Mouse (Mus musculus): ENCODE measurements around the gene Cspg5. TPM values are rescaled to one million over a fixed set of nuclear protein-coding genes. Genes with fewer than 3 reads are reported as not detected.

Gene Cspg5
- 0.88 and 1.6 TPM in 2 replicates for total RNA-seq (2017)

GRCm38 (mm10) chr9:110243221-110243833 is at the start of gene Cspg5:
TSS of gene Cspg5 (plus strand) at chr9:110243783.
- no peak for ATAC-seq (replicated peaks in 1 of 2; ENCODE audit: insufficient read depth in 1 of 2, low FRiP score in 2 of 2, low TSS enrichment in 1 of 2, low read depth in 1 of 2, poor library complexity in 2 of 2, severe bottlenecking in 2 of 2)

DNA sequence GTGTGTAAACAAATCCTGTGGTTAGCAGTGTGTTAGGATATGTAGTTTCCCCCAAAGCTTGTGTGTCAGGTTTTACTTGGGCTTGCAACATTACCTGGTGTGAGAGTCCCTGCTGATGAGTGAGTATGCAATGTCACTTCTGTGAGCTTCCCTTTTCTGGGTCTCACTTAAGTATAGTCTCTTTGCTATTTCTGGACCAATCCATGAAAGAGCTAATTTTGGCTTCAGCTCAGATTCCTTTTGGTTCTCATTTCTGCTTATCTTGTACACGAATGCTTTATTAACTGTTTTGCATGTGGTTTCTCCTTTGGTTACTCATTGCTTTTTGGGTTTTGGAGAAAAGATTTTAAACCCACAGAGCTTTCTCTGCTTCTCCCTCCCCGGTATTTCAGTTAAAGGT is 43.7 kb upstream of the Cspg5 start:
- no peak for ATAC-seq (replicated peaks in 1 of 2; ENCODE audit: insufficient read depth in 1 of 2, low FRiP score in 2 of 2, low TSS enrichment in 1 of 2, low read depth in 1 of 2, poor library complexity in 2 of 2, severe bottlenecking in 2 of 2)

DNA sequence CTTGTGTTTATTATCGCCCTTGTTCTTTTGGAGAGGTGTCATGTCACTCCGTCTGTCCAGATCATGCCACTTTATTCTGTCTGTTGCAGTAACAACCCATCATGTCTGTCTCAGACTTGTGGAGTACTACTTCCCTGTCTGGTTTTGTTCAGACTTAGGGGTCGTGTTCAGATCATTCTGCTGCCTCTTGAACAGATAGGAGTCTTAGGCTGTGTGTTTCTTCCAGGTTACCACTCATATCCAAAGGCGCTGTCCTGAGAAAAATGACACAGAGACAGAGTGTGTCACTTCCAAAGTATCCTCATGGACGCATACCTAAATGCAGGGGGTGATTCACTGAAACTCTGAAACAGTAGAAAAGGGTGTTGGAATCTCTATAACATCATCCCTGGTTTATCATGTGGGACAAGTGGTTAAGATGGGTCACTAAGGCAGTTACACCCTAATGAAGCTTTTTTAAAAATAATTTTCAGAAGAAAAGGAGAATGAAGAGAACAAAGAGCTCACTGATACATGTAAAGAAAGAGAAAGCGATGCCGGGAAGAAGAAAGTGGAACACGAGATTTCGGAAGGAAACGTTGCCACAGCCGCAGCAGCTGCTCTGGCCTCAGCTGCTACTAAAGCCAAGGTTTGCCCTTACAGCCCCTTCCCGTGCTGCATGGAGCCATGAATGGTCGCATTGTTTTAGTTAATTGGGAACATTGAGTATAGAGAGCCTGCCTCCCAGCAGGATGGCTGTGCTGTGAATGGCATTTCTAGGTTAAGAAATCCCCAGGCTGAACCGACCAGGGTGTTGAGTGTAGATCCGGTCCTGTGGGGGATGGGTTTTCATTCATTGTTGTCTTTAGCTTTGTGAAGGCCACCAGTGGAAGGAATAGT is 37.8 kb upstream of the Cspg5 start:
- ATAC-seq (replicated peaks in 1 of 2; ENCODE audit: insufficient read depth in 1 of 2, low FRiP score in 2 of 2, low TSS enrichment in 1 of 2, low read depth in 1 of 2, poor library complexity in 2 of 2, severe bottlenecking in 2 of 2) = no peak

GRCm38 (mm10) chr9:110206437-110206836 is 37.1 kb upstream of the Cspg5 start:
- no peak for ATAC-seq (replicated peaks in 1 of 2; ENCODE audit: insufficient read depth in 1 of 2, low FRiP score in 2 of 2, low TSS enrichment in 1 of 2, low read depth in 1 of 2, poor library complexity in 2 of 2, severe bottlenecking in 2 of 2)

- ATAC-seq (replicated peaks in 1 of 2; ENCODE audit: insufficient read depth in 1 of 2, low FRiP score in 2 of 2, low TSS enrichment in 1 of 2, low read depth in 1 of 2, poor library complexity in 2 of 2, severe bottlenecking in 2 of 2) = no peak
Observed at GRCm38 (mm10) chr9:110208265-110208664, 35.3 kb upstream of the Cspg5 start.

DNA sequence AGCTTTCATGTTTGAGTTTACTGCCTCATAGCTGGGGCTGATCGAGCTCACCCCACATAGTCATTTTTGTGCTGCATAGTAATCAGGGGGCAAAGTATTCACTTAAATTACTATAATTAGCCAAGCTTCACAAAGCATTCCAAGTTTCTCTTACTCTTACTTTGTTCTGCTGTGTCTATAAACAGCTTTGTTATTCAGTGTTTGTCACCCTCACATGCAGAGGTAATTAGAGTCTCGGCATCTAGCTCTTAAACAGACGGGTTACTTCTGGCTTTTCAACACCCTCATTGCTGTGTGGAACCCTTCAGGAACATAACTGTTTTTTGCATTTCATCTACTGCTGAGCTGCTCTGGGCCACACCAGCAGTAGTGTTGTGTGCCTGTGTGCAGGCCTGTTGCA is 34.6 kb upstream of the Cspg5 start:
- no peak for ATAC-seq (replicated peaks in 1 of 2; ENCODE audit: insufficient read depth in 1 of 2, low FRiP score in 2 of 2, low TSS enrichment in 1 of 2, low read depth in 1 of 2, poor library complexity in 2 of 2, severe bottlenecking in 2 of 2)

DNA sequence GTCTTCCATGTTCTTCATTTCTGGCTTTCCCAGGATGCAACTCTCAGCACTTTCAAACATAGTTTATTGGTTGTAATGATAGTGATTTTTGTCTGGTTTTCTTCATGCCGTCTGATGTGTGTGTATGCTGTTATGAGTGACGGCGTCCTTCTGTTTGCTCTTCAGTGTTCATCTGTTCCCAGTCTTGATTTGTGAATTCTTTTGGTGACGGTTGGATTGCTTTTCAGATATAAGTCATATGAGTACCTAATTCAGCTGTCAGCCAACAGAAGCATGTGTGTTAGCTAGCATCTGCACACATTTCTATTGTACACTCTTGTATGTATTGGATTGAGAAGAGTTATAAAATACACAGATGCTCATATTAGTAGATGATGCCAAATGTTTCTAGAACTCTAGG is 19.3 kb upstream of the Cspg5 start:
- ATAC-seq (replicated peaks in 1 of 2; ENCODE audit: insufficient read depth in 1 of 2, low FRiP score in 2 of 2, low TSS enrichment in 1 of 2, low read depth in 1 of 2, poor library complexity in 2 of 2, severe bottlenecking in 2 of 2) = no peak

GRCm38 (mm10) chr9:110226191-110226590 is 17.4 kb upstream of the Cspg5 start:
- no peak for ATAC-seq (replicated peaks in 1 of 2; ENCODE audit: insufficient read depth in 1 of 2, low FRiP score in 2 of 2, low TSS enrichment in 1 of 2, low read depth in 1 of 2, poor library complexity in 2 of 2, severe bottlenecking in 2 of 2)

DNA sequence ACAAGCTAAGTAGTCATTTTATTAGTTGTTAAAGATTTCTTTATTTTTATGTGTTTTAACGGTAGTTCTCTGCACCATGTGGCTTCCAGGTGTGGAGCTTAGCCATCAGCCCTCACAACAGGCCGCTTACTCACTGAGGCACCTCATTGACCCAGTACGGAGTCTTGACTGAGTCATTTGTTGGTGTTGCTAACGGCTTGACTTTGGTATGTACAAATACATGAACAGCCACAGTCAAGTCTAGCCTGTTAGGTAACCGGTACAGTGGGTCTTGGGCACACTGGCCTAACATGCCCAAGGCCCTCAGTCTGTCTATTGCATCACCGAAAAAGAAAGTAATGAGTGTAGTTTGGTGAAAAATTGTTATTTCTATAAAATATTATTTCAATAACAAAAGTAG is 14.9 kb upstream of the Cspg5 start:
- ATAC-seq (replicated peaks in 1 of 2; ENCODE audit: insufficient read depth in 1 of 2, low FRiP score in 2 of 2, low TSS enrichment in 1 of 2, low read depth in 1 of 2, poor library complexity in 2 of 2, severe bottlenecking in 2 of 2) = no peak; a peak in 1 of 4 replicates

- ATAC-seq (replicated peaks in 1 of 2; ENCODE audit: insufficient read depth in 1 of 2, low FRiP score in 2 of 2, low TSS enrichment in 1 of 2, low read depth in 1 of 2, poor library complexity in 2 of 2, severe bottlenecking in 2 of 2) = peak in 1 of 2 experiments; percentile 32; a peak in 1 of 4 replicates
Observed at GRCm38 (mm10) chr9:110229112-110229511, 14.5 kb upstream of the Cspg5 start.

GRCm38 (mm10) chr9:110229566-110230248 is 13.9 kb upstream of the Cspg5 start:
- ATAC-seq (replicated peaks in 1 of 2; ENCODE audit: insufficient read depth in 1 of 2, low FRiP score in 2 of 2, low TSS enrichment in 1 of 2, low read depth in 1 of 2, poor library complexity in 2 of 2, severe bottlenecking in 2 of 2) = no peak

DNA sequence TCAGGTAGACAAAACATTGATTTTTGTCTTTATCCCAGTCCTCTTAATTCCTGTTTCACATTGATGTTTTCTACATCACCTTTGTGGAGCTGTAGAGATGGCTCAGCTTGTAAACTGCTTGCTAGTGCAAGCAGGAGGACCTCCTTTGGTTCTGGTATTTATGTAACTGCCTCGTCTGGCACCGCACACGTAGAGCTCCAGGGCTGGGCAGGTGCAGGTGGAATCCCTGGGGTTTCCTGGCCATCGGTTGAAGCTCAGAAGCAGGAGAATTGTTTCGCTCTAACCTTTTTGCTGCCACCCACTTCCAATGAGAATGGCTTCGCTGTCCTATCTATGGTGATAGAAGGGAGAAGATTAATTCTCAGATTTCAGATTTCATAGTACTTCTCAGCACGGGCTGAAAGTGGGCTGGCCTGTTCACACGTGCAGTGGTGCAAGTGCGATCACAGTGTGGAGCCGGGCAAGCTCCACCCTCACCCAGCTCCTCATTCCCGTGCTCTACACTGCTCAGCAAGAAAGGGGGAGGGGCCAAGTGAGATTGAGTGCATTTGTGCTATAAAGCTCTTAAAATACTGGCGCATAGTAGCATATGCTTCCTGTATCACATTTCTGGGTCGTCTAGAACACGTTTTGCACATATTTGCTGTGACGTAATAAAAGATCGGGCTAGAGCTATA is 13.1 kb upstream of the Cspg5 start:
- ATAC-seq (replicated peaks in 1 of 2; ENCODE audit: insufficient read depth in 1 of 2, low FRiP score in 2 of 2, low TSS enrichment in 1 of 2, low read depth in 1 of 2, poor library complexity in 2 of 2, severe bottlenecking in 2 of 2) = no peak

DNA sequence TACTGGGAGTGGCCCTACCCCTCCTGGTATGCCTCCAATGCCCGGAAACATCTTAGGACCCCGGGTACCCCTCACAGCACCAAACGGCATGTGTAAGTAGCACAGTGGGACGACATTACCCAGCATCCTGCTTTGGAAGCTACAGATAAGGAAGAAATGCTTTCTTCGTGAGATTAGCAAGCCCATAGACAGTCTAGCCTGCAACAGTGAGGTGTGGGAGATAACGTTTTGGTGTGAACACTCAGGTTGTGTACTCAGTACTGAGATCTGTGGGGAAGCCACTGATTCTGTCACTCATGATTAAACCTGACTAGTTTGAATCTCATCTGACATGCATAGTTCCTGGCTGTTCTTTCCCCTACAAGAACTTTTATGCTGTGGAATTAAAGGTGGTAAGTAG is 8.6 kb upstream of the Cspg5 start:
- ATAC-seq (replicated peaks in 1 of 2; ENCODE audit: insufficient read depth in 1 of 2, low FRiP score in 2 of 2, low TSS enrichment in 1 of 2, low read depth in 1 of 2, poor library complexity in 2 of 2, severe bottlenecking in 2 of 2) = no peak

DNA sequence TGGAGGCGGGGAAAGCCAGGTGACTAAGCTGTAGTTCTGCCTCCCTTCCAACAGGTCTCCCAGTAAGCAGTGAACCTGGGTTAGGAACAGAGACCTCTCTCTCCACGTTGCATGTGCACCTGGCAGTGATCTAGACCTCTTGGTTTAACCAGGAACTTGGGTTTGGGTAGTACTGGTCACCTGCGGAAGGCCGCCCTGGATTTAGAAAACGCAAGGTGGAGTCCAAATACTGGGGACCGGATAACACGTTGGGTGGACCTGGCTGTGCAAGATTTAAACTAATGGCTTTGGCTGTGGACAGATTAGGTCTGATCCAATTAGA is 945 bp downstream of the Cspg5 start:
- ATAC-seq (replicated peaks in 1 of 2; ENCODE audit: insufficient read depth in 1 of 2, low FRiP score in 2 of 2, low TSS enrichment in 1 of 2, low read depth in 1 of 2, poor library complexity in 2 of 2, severe bottlenecking in 2 of 2) = no peak

- ATAC-seq (replicated peaks in 1 of 2; ENCODE audit: insufficient read depth in 1 of 2, low FRiP score in 2 of 2, low TSS enrichment in 1 of 2, low read depth in 1 of 2, poor library complexity in 2 of 2, severe bottlenecking in 2 of 2) = no peak
Observed at GRCm38 (mm10) chr9:110244889-110245589, 1.5 kb downstream of the Cspg5 start.

GRCm38 (mm10) chr9:110245590-110246320 is 2.2 kb downstream of the Cspg5 start:
- peak in 1 of 2 experiments; percentile 9; a peak in 2 of 4 replicates for ATAC-seq (replicated peaks in 1 of 2; ENCODE audit: insufficient read depth in 1 of 2, low FRiP score in 2 of 2, low TSS enrichment in 1 of 2, low read depth in 1 of 2, poor library complexity in 2 of 2, severe bottlenecking in 2 of 2)

GRCm38 (mm10) chr9:110246321-110246640 is 2.7 kb downstream of the Cspg5 start:
- peak in 1 of 2 experiments; percentile 12; a peak in 3 of 4 replicates for ATAC-seq (replicated peaks in 1 of 2; ENCODE audit: insufficient read depth in 1 of 2, low FRiP score in 2 of 2, low TSS enrichment in 1 of 2, low read depth in 1 of 2, poor library complexity in 2 of 2, severe bottlenecking in 2 of 2)
